Mouse (Mus musculus) E14TG2a.4 (cell line): Measurements from ENCODE around the gene Gm9195.

ENCODE experiments used
- CTCF ChIP-seq: conservative IDR thresholded peaks from 2 replicates; pipeline ENCODE4 v1.5.1; 2014; ENCODE audit warnings: low read length
- NANOG ChIP-seq: IDR thresholded peaks from 2 replicates; pipeline ENCODE4 v1.6.1; 2014; ENCODE audit warnings: borderline replicate concordance, low read length, mixed read lengths
- POU5F1 ChIP-seq: IDR thresholded peaks from 2 replicates; pipeline ENCODE4 v1.6.1; 2014; ENCODE audit warnings: low read length, borderline replicate concordance

DNA sequence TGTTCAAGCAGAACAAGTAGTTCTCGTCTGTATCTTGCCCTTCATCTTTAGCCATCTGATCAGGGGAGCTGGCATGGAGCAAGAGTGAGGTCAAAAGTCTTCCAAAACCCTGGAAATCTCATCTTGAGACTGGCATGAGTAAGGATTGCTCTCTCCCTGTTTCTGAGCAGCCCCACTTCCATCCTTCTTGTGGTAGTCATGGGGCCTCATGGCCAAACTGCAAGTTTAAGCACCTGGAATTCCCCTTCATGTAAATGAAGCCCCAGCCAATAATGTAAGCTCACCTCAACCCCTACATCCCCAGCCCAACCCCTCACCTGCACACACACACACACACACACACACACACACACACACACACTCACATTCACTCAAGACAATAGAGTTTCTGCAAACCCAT, 30.0 kb downstream of the Gm9195 start:
- TF ChIP-seq CTCF (no peak), POU5F1 (no peak), NANOG (no peak)
